Mouse (Mus musculus): ENCODE results near the gene Pde4b.

- TF ChIP-seq CTCF (conservative IDR thresholded peaks at IDR 0.05; ENCODE audit: low read length) (no peak), POU5F1 (IDR thresholded peaks at IDR 0.05; ENCODE audit: borderline replicate concordance, low read length) (no peak)
Observed at GRCm38 (mm10) chr4:102579051-102579450, 491.7 kb downstream of the Pde4b start.
